Mouse (Mus musculus): ENCODE results near the gene Esrrb.

The Esrrb gene

DNA sequence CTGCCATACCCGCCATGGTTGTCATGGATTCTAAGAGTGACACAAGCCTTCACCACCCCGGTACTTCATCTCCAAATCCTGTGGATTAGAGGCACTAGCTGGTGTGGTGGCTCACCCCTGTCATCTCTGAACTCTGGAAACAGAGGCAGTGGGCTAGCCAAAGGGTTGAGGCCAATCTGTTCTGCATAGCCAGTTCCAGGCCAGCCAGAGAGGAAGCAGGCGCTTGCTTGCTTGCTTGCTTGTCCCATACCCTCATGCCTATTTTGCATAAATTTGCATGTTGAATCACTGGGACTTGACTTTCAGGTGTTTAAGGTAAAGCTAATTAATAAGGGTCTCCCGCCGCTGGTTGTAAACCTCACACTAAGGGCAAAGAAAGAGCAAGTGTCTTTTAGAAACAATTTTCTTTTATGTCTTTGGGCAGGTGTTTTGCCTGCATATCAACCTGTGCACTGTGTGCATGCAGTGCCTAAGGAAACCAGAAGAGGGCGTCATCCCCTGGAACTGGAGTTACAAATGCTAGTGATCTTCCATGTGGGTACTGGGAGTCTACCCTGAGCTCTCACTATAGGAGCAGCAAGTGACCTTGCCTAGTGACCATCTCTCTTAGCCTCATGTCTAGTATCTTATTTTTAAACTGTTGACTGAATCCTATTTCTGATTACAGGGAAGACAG, 147.5 kb downstream of the Esrrb start:
- peak; percentile 22; the same call in 1 of the 2 replicates for TF ChIP-seq POU5F1 (IDR thresholded peaks at IDR 0.05; ENCODE audit: borderline replicate concordance, low read length)
- no peak for TF ChIP-seq NANOG (IDR thresholded peaks at IDR 0.05; ENCODE audit: borderline replicate concordance, low read length)
- TF ChIP-seq CTCF (conservative IDR thresholded peaks at IDR 0.05; ENCODE audit: low read length), result peak; percentile 97
- H3K4me3 ChIP-seq (replicated peaks; ENCODE audit: low read length), result peak overlapping the region; percentile 77
- peaks cover 98% of the 10 kb centered on the region for H3K36me3 ChIP-seq (ENCODE audit: insufficient read depth, low read length)
- H3K27me3 ChIP-seq (ENCODE audit: insufficient read depth, low read length), result no peaks in the 10 kb centered on the region
- H3K4me1 ChIP-seq (replicated peaks; ENCODE audit: low read depth, low read length), result peaks cover 100% of the 10 kb centered on the region
- H3K9me3 ChIP-seq (ENCODE audit: low read length), result no peaks in the 10 kb centered on the region

DNA sequence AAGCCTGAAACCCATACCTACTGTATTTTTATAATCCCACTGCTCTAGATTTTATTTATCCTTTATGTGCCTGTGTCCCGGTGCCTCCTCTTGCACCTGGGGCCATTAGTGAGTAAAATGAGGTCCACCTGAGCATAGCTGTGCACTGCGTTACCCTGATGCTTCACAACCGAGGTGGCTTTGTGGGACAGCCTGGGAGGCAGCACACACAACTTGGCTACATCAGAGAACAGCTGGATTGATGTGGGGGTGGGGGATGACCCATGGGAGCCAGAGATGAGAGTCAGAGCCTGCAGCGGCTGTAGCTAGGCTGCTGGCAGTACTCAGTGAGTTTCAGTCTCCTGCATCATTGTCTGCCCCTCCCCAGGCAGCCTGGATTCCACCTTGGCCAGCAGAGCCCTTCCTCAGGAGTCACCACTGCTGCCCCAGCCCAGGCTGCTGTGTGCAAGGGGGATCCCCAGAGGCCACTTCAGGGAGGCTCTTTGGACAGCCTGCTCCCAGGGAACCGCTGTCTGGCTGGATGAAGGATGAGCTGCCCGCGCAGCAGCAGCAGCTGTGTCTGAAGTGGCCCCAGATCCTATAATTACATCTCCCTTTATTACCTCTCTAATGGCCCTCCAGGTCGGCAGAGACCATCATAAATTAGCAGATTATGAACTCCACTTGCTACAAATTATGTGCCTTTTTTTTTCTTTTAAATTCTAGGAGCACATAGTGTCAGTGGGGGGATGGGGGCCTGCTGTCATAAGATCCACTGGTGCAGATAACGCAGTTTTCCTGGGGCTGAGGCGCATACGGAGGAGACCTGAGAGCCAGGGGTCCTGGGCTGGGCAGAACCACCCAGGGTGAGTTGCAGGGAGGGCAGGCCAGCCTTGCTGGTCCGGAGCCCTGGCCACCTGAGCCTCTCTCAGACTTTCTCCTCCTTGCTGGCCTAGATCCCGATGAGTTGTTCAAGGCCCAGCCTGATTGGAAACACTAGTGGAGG, 148.7 kb downstream of the Esrrb start:
- Histone ChIP-seq H3K27me3 (ENCODE audit: insufficient read depth, low read length) (no peaks in the 10 kb centered on the region), H3K4me3 (replicated peaks; ENCODE audit: low read length) (peak overlapping the region; percentile 77), H3K36me3 (ENCODE audit: insufficient read depth, low read length) (peaks cover 100% of the 10 kb centered on the region), H3K9me3 (ENCODE audit: low read length) (no peaks in the 10 kb centered on the region), H3K4me1 (replicated peaks; ENCODE audit: low read depth, low read length) (peaks cover 100% of the 10 kb centered on the region)
- TF ChIP-seq NANOG (IDR thresholded peaks at IDR 0.05; ENCODE audit: borderline replicate concordance, low read length), result no peak
- no peak for TF ChIP-seq POU5F1 (IDR thresholded peaks at IDR 0.05; ENCODE audit: borderline replicate concordance, low read length)
- TF ChIP-seq CTCF (conservative IDR thresholded peaks at IDR 0.05; ENCODE audit: low read length), result no peak

DNA sequence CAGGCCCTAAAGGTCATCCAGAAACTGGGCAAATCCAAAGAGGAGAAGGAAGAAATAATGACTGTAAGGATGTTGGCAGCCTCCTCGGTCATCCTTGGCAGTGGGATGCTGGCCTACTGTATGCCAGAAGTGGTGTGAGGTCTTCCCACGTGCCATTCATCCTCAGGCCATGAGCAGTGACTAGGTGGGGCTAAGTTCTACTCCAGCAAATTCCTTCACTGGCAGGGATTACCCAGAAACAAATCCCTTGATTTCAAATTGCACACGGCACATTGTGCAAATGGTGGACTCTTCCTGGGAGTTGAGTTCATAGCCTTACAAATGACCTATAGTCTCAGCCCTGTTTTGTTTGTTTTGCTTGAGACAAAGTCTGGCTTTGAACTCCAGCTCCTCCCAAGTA, 151.4 kb downstream of the Esrrb start:
- TF ChIP-seq POU5F1 (IDR thresholded peaks at IDR 0.05; ENCODE audit: borderline replicate concordance, low read length) (no peak), NANOG (IDR thresholded peaks at IDR 0.05; ENCODE audit: borderline replicate concordance, low read length) (no peak), CTCF (conservative IDR thresholded peaks at IDR 0.05; ENCODE audit: low read length) (no peak)
- no peaks in the 10 kb centered on the region for H3K27me3 ChIP-seq (ENCODE audit: insufficient read depth, low read length)
- peaks cover 98% of the 10 kb centered on the region for H3K36me3 ChIP-seq (ENCODE audit: insufficient read depth, low read length)
- H3K9me3 ChIP-seq (ENCODE audit: low read length), result no peaks in the 10 kb centered on the region
- H3K4me3 ChIP-seq (replicated peaks; ENCODE audit: low read length), result no peak overlapping the region
- H3K4me1 ChIP-seq (replicated peaks; ENCODE audit: low read depth, low read length), result peaks cover 96% of the 10 kb centered on the region

DNA sequence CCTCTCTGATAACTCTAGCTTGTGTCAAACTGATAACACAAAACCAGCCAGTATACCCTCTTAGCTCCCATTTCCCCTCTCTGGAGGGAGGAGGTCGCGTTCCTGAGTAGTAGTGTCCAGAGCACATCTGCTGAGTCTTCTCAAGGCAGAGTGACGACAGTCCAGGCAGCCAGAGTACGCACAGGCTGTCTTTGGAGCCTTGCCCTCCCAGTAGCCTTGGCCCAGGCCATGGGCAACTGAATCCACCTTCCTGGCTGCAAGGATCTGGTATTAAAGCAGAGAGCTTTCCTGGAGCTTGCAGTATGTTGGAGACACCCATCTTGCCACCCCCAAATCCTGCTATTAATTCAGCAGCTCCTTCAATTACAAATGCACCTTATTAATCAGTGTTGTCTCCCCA, 152.7 kb downstream of the Esrrb start:
- Histone ChIP-seq H3K36me3 (ENCODE audit: insufficient read depth, low read length) (peaks cover 98% of the 10 kb centered on the region), H3K9me3 (ENCODE audit: low read length) (no peaks in the 10 kb centered on the region), H3K4me3 (replicated peaks; ENCODE audit: low read length) (0 out of 2 replicates have a peak overlapping the region, but pooled peaks have one; percentile 29), H3K4me1 (replicated peaks; ENCODE audit: low read depth, low read length) (peaks cover 96% of the 10 kb centered on the region), H3K27me3 (ENCODE audit: insufficient read depth, low read length) (no peaks in the 10 kb centered on the region)
- TF ChIP-seq NANOG (IDR thresholded peaks at IDR 0.05; ENCODE audit: borderline replicate concordance, low read length) (no peak), CTCF (conservative IDR thresholded peaks at IDR 0.05; ENCODE audit: low read length) (no peak), POU5F1 (IDR thresholded peaks at IDR 0.05; ENCODE audit: borderline replicate concordance, low read length) (no peak)

DNA sequence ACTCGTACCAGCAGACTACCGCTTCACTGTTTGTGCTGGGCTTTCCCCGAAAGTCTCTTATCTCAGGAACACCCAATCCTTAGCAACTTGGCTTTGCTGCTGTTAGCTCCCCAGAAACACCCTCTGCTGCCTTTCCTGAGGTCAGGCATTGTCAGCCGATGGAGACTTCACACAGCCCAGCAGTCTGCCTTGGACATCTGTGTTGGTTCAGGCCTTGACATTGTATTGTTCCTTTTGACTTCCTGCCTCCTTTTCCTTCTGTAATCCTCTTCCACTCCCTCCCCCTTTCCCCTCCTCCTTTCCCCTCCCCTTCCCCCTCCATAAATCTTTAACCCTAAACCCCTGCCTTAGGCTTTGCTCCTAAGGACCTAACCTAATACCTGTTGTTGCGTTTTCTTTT, 155.7 kb downstream of the Esrrb start:
- TF ChIP-seq NANOG (IDR thresholded peaks at IDR 0.05; ENCODE audit: borderline replicate concordance, low read length) (no peak), CTCF (conservative IDR thresholded peaks at IDR 0.05; ENCODE audit: low read length) (no peak), POU5F1 (IDR thresholded peaks at IDR 0.05; ENCODE audit: borderline replicate concordance, low read length) (no peak)
- H3K4me3 ChIP-seq (replicated peaks; ENCODE audit: low read length), result peak overlapping the region; percentile 27; the same call in 1 of the 2 replicates
- no peaks in the 10 kb centered on the region for H3K9me3 ChIP-seq (ENCODE audit: low read length)
- peaks cover 96% of the 10 kb centered on the region for H3K4me1 ChIP-seq (replicated peaks; ENCODE audit: low read depth, low read length)
- no peaks in the 10 kb centered on the region for H3K27me3 ChIP-seq (ENCODE audit: insufficient read depth, low read length)
- H3K36me3 ChIP-seq (ENCODE audit: insufficient read depth, low read length), result peaks cover 98% of the 10 kb centered on the region

DNA sequence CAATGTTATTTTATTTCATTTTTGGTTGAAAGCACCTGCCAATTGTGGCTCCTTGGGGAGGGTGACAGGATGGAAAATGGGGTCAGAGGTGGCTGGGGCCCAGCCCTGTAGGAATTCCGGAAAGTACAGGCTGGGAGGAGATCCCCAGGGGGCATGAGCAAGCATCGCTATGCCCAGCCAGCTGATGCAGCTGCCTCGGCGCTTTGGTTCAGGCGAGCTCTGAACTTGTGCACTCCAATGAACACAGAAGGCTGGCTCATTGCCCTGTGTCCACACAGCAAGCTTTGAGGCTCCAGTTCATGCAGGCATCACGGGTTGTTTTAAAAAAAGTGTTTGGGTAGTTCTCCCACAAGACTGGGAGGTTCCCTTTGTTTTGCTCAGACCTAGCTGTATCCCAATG, 156.8 kb downstream of the Esrrb start:
- peaks cover 96% of the 10 kb centered on the region for H3K4me1 ChIP-seq (replicated peaks; ENCODE audit: low read depth, low read length)
- no peak for TF ChIP-seq CTCF (conservative IDR thresholded peaks at IDR 0.05; ENCODE audit: low read length)
- TF ChIP-seq POU5F1 (IDR thresholded peaks at IDR 0.05; ENCODE audit: borderline replicate concordance, low read length), result no peak
- no peak for TF ChIP-seq NANOG (IDR thresholded peaks at IDR 0.05; ENCODE audit: borderline replicate concordance, low read length)

DNA sequence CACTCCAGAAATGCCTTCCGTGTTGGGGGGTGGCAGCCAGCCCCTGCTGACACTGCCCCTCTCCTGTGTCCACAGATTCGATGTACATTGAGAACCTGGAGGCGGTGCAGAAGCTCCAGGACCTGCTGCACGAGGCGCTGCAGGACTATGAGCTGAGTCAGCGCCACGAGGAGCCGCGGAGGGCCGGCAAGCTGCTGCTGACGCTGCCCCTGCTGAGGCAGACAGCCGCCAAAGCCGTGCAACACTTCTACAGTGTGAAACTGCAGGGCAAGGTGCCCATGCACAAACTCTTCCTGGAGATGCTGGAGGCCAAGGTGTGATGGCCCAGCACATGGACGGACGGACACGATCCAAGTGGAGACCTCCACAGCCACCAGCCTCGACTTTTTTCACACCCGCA, 157.8 kb downstream of the Esrrb start:
- Histone ChIP-seq H3K4me1 (replicated peaks; ENCODE audit: low read depth, low read length) (peaks cover 87% of the 10 kb centered on the region), H3K27me3 (ENCODE audit: insufficient read depth, low read length) (no peaks in the 10 kb centered on the region), H3K4me3 (replicated peaks; ENCODE audit: low read length) (peak overlapping the region; percentile 39; the same call in 1 of the 2 replicates)

More for the DNA sequence above, 156.8 kb downstream of the Esrrb start:
- Histone ChIP-seq H3K27me3 (ENCODE audit: insufficient read depth, low read length) (no peaks in the 10 kb centered on the region), H3K9me3 (ENCODE audit: low read length) (no peaks in the 10 kb centered on the region), H3K36me3 (ENCODE audit: insufficient read depth, low read length) (peaks cover 98% of the 10 kb centered on the region), H3K4me3 (replicated peaks; ENCODE audit: low read length) (peak overlapping the region; percentile 39; the same call in 1 of the 2 replicates)

DNA sequence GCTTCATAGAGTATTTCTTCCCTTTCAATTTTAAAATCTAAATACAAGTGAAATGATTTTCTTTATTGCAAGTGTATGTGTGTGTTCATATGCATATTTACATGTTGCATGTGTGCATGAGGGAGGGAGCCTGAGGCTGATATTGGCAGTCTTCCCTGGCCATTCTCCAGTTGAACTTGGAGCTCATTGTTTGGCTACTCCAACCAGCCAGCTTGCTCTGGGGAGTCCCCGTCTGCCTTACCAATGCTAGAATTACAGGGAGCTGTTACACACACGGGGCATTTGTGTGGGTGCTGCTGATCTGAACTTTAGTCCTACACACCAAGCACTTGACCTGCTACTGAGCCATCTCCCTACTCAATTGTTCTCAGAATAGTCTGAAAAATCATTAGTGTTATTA, 173.4 kb downstream of the Esrrb start:
- Histone ChIP-seq H3K27me3 (ENCODE audit: insufficient read depth, low read length) (peaks cover 59% of the 10 kb centered on the region), H3K4me1 (replicated peaks; ENCODE audit: low read depth, low read length) (no peaks in the 10 kb centered on the region), H3K36me3 (ENCODE audit: insufficient read depth, low read length) (no peaks in the 10 kb centered on the region), H3K4me3 (replicated peaks; ENCODE audit: low read length) (no peak overlapping the region), H3K9me3 (ENCODE audit: low read length) (peaks cover 10% of the 10 kb centered on the region)
- no peak for TF ChIP-seq CTCF (conservative IDR thresholded peaks at IDR 0.05; ENCODE audit: low read length)
- TF ChIP-seq NANOG (IDR thresholded peaks at IDR 0.05; ENCODE audit: borderline replicate concordance, low read length), result no peak
- no peak for TF ChIP-seq POU5F1 (IDR thresholded peaks at IDR 0.05; ENCODE audit: borderline replicate concordance, low read length)

More for the DNA sequence above, 157.8 kb downstream of the Esrrb start:
- TF ChIP-seq CTCF (conservative IDR thresholded peaks at IDR 0.05; ENCODE audit: low read length) (no peak), POU5F1 (IDR thresholded peaks at IDR 0.05; ENCODE audit: borderline replicate concordance, low read length) (no peak), NANOG (IDR thresholded peaks at IDR 0.05; ENCODE audit: borderline replicate concordance, low read length) (no peak)
- peaks cover 98% of the 10 kb centered on the region for H3K36me3 ChIP-seq (ENCODE audit: insufficient read depth, low read length)
- H3K9me3 ChIP-seq (ENCODE audit: low read length), result no peaks in the 10 kb centered on the region

Measured in E14TG2a.4 (cell line).